Mouse (Mus musculus) spleen, adult 18-20 months (tissue): ENCODE data around the gene Dkkl1.

Source experiments
- DNase-seq, 2 experiments: peaks; one replicate each; pipeline ENCODE4 v3.0.0; 2022; ENCODE audit warnings: mixed read lengths in 2 of 2

Gene Dkkl1

GRCm38 (mm10) chr7:45229046-45229445 is 17.1 kb upstream of the Dkkl1 start:
- DNase-seq, result no peak

GRCm38 (mm10) chr7:45228548-45228947 is 16.6 kb upstream of the Dkkl1 start:
- no peak for DNase-seq

- DNase-seq, result no peak
These were observed 14.5 kb upstream of the Dkkl1 start for GRCm38 (mm10) chr7:45226421-45226820.

GRCm38 (mm10) chr7:45224826-45225225 is 12.9 kb upstream of the Dkkl1 start:
- DNase-seq, result peak in 1 of 2 experiments; percentile 1

- DNase-seq, result no peak
These were observed 9.7 kb upstream of the Dkkl1 start for GRCm38 (mm10) chr7:45221680-45222079.

GRCm38 (mm10) chr7:45216442-45217183 is 4.7 kb upstream of the Dkkl1 start:
- DNase-seq, result no peak

- DNase-seq, result no peak
These were observed 3.9 kb upstream of the Dkkl1 start, which contains the start of gene Tead2 for GRCm38 (mm10) chr7:45215673-45216441. Gene Tead2, plus strand, starts transcription at chr7:45215753.

GRCm38 (mm10) chr7:45213708-45214107 is 1.8 kb upstream of the Dkkl1 start:
- no peak for DNase-seq

GRCm38 (mm10) chr7:45212356-45212755 is 409 bp upstream of the Dkkl1 start:
- DNase-seq, result no peak

GRCm38 (mm10) chr7:45211070-45211469 is 877 bp downstream of the Dkkl1 start:
- no peak for DNase-seq

- DNase-seq, result no peak
These were observed 3.7 kb downstream of the Dkkl1 start for GRCm38 (mm10) chr7:45208260-45208659.

GRCm38 (mm10) chr7:45204380-45205143 is 7.4 kb downstream of the Dkkl1 start, which contains the start of gene Ccdc155:
Gene Ccdc155, minus strand, starts transcription at chr7:45204892.
- peak; percentile 86 to 89 for DNase-seq

GRCm38 (mm10) chr7:45202654-45203053 is 9.3 kb downstream of the Dkkl1 start:
- no peak for DNase-seq

- no peak for DNase-seq
These were observed 13.0 kb downstream of the Dkkl1 start for GRCm38 (mm10) chr7:45198961-45199360.

GRCm38 (mm10) chr7:45198435-45198834 is 13.5 kb downstream of the Dkkl1 start:
- peak; percentile 39 to 66 for DNase-seq

- DNase-seq, result no peak
These were observed 15.0 kb downstream of the Dkkl1 start for GRCm38 (mm10) chr7:45196994-45197393.

GRCm38 (mm10) chr7:45196176-45196535 is 15.8 kb downstream of the Dkkl1 start:
- DNase-seq, result no peak

GRCm38 (mm10) chr7:45195341-45196175 is 16.4 kb downstream of the Dkkl1 start:
- no peak for DNase-seq

- no peak for DNase-seq
These were observed 17.8 kb downstream of the Dkkl1 start for GRCm38 (mm10) chr7:45193871-45194785.

- DNase-seq, result no peak
These were observed 18.5 kb downstream of the Dkkl1 start for GRCm38 (mm10) chr7:45193406-45193805.
